ENCODE assay signal across 8 mouse cellular contexts in the genomic region with DNA sequence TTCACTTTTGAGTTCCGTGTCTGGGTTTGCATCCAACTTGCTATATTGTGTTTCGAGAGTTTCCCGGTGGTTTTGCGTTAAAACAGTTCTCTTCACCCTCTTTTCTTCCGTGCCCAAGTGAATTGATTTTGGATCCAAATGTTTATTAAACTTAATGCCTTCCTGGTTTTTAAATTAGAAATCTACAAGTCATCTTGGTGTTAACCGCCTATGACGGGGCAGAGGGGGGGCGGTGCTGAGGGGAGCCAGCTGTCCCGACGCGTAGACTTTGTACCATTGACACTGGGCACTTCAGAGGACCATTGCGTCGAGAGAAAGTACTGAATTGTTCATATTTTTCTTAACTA.
A peak's percentile ranks its signal among the peaks of the same experiment; 100 is the strongest.
DNase-seq lines count a peak whose midpoint lies in the region; ATAC-seq and TF ChIP-seq lines count a peak whose summit lies in the region.

No protein-coding gene starts in this region.

- intact Hi-C loops in heart, postnatal 10 days (cut with DNase I) = loop anchor here (2.0 to 5.0 kb wide), 2 partner anchors 90 to 110 kb away; a partner anchor contains a TSS

- peak; percentile 88 for DNase-seq in 416B (ENCODE audit: low read depth)
- DNase-seq in Muller cell, postnatal 12 days (ENCODE audit: inconsistent ontology term) = peak; percentile 84
- DNase-seq in embryonic facial prominence, embryonic 14.5 days (ENCODE audit: low spot score) = peak; percentile 67
- peak; percentile 74 to 77 for DNase-seq in heart, postnatal 10 days
- DNase-seq in kidney, postnatal 4 days = peak; percentile 81 to 86
- peak; percentile 82 for DNase-seq in stomach, postnatal 0 days (ENCODE audit: low spot score)
- DNase-seq in left cerebral cortex, adult 11 months (ENCODE audit: low spot score) = no peak

- no peaks in the 10 kb centered on the region for H3K27me3 ChIP-seq in embryonic facial prominence, embryonic 14.5 days (replicated peaks; ENCODE audit: control insufficient read depth, insufficient read depth, low read length)
- no peaks in the 10 kb centered on the region for H3K27me3 ChIP-seq in stomach, postnatal 0 days (ENCODE audit: control insufficient read depth, insufficient read depth, low read length)

- H3K4me1 ChIP-seq in embryonic facial prominence, embryonic 14.5 days (ENCODE audit: control insufficient read depth, insufficient read depth, low read length) = peaks cover 15% of the 10 kb centered on the region
- no peaks in the 10 kb centered on the region for H3K4me1 ChIP-seq in stomach, postnatal 0 days (replicated peaks; ENCODE audit: control insufficient read depth, insufficient read depth)

- H3K9me3 ChIP-seq in embryonic facial prominence, embryonic 14.5 days (ENCODE audit: control insufficient read depth, low read length) = no peaks in the 10 kb centered on the region
- H3K9me3 ChIP-seq in stomach, postnatal 0 days (ENCODE audit: control insufficient read depth, low read length) = no peaks in the 10 kb centered on the region

- WGBS in embryonic facial prominence, embryonic 14.5 days = under 1% methylated on average over 13 of the region's 13 CpGs
- WGBS in stomach, postnatal 0 days = 1% methylated on average over 13 of the region's 13 CpGs

- TF ChIP-seq EP300 in stomach, postnatal 0 days (optimal IDR thresholded peaks at IDR 0.05) = no peak

- H3K4me3 ChIP-seq in embryonic facial prominence, embryonic 14.5 days (ENCODE audit: low read depth, low read length) = peak overlapping the region; percentile 90
- H3K4me3 ChIP-seq in stomach, postnatal 0 days (ENCODE audit: low read depth, low read length) = peak overlapping the region; percentile 89

- H3K4me2 ChIP-seq in embryonic facial prominence, embryonic 14.5 days (ENCODE audit: low read depth, low read length) = peak overlapping the region; percentile 60
- peak overlapping the region; percentile 76 for H3K4me2 ChIP-seq in stomach, postnatal 0 days (replicated peaks; ENCODE audit: low read depth)

- peak overlapping the region; percentile 98 for H3K27ac ChIP-seq in embryonic facial prominence, embryonic 14.5 days (replicated peaks; ENCODE audit: low read depth, low read length)
- H3K27ac ChIP-seq in stomach, postnatal 0 days (replicated peaks) = peak overlapping the region; percentile 99

- TF ChIP-seq CTCF in stomach, postnatal 0 days (IDR thresholded peaks at IDR 0.05; ENCODE audit: low read depth) = no peak

- ATAC-seq in embryonic facial prominence, embryonic 14.5 days (ENCODE audit: low read depth) = no peak
- peak; percentile 32 for ATAC-seq in megakaryocyte progenitor cell, adult 5-6 weeks (replicated peaks; ENCODE audit: poor library complexity)
- no peak for ATAC-seq in stomach, postnatal 0 days (ENCODE audit: low FRiP score, low TSS enrichment)

- H3K9ac ChIP-seq in embryonic facial prominence, embryonic 14.5 days (ENCODE audit: low read depth, low read length) = peak overlapping the region; percentile 95
- H3K9ac ChIP-seq in stomach, postnatal 0 days (ENCODE audit: low read length) = peak overlapping the region; percentile 96

- H3K36me3 ChIP-seq in embryonic facial prominence, embryonic 14.5 days (ENCODE audit: control insufficient read depth, insufficient read depth, low read length) = no peaks in the 10 kb centered on the region
- H3K36me3 ChIP-seq in stomach, postnatal 0 days (ENCODE audit: control insufficient read depth, insufficient read depth, low read length) = no peaks in the 10 kb centered on the region
